Mouse (Mus musculus): ENCODE data around the gene Tepsin. TPM values are rescaled to one million over a fixed set of nuclear protein-coding genes. Genes with fewer than 3 reads are reported as not detected.

The Tepsin gene
- polyA plus RNA-seq, 1 experiment from 2014 or later, result 17.7 TPM

DNA sequence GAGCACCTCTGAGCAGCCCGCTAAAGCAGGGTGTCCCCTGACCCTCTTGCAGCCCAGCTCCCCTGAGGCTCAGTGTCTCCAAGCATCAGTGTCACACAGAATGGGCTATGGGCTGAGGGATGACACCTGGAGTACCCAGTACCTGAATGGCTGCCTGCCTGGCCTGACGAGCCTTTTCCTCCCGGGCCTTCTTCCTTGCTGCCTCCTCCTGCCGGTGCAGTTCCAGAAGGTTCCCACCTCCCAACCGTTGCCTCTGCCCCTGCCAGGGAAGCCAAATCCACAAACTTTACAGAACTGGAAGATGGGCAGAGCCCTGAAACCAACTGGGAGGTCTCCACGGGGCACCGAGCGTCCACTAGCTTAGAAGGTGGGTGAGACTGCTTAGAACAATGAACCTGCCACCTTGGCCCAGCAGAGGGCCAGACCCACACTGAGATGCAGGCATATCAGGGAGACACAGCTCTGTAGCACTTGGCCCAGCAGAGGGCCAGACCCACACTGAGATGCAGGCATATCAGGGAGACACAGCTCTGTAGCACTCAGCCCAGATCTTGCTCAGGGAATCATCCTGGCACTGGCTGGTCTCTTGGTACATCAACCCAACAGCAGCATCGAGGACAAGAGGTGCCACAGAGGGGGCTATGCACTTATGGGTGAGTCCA is 25.4 kb downstream of the Tepsin start:
- Histone ChIP-seq H3K9me3 (no peaks in the 10 kb centered on the region), H3K27ac (no peak overlapping the region), H3K4me3 (replicated peaks) (no peak overlapping the region), H3K9ac (no peak overlapping the region), H3K36me3 (peaks cover 42% of the 10 kb centered on the region), H3K4me2 (no peak overlapping the region), H3K4me1 (peaks cover 8% of the 10 kb centered on the region; the same call in 1 of the 2 replicates), H3K27me3 (replicated peaks) (no peaks in the 10 kb centered on the region)
- WGBS, result 90% methylated on average over 9 of the region's 9 CpGs
- ATAC-seq (ENCODE audit: insufficient read depth, low FRiP score, low read depth), result no peak

- no peak for ATAC-seq (ENCODE audit: insufficient read depth, low FRiP score, low read depth)
- no peak overlapping the region for H3K4me3 ChIP-seq (replicated peaks)
- H3K4me1 ChIP-seq, result peaks cover 8% of the 10 kb centered on the region; the same call in 1 of the 2 replicates
- H3K27ac ChIP-seq, result no peak overlapping the region
- H3K36me3 ChIP-seq, result peaks cover 43% of the 10 kb centered on the region
- no peak overlapping the region for H3K4me2 ChIP-seq
- H3K9me3 ChIP-seq, result no peaks in the 10 kb centered on the region
- H3K27me3 ChIP-seq (replicated peaks), result no peaks in the 10 kb centered on the region
- 87% methylated on average over 7 of the region's 7 CpGs for WGBS
- H3K9ac ChIP-seq, result no peak overlapping the region
These were observed 26.7 kb downstream of the Tepsin start for GRCm38 (mm10) chr11:120071731-120072320.

DNA sequence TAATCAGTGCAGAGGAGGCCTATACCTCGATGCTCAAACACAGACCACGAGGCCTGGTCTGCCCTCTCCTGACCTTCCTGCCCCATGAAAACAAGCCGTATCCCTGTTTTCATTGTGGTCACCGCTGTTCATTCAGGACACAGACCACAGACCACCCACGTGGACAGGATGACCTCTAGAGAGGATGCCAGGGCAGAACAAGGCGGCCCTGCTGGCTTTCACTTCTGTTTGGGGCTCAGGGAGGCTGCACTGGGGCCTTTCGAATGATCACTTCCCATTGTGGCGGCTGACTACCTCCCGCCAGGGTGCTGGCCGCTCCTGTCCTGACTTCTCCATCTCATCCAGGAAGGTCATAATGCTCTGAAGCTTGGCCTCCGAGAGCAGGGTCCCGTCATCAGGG is 27.5 kb downstream of the Tepsin start:
- Histone ChIP-seq H3K4me2 (no peak overlapping the region), H3K27ac (no peak overlapping the region), H3K27me3 (replicated peaks) (no peaks in the 10 kb centered on the region), H3K9me3 (no peaks in the 10 kb centered on the region), H3K4me1 (peaks cover 8% of the 10 kb centered on the region; the same call in 1 of the 2 replicates), H3K36me3 (peaks cover 41% of the 10 kb centered on the region), H3K4me3 (replicated peaks) (no peak overlapping the region), H3K9ac (0 out of 2 replicates have a peak overlapping the region, but pooled peaks have one; percentile 0)
- 60% methylated on average over 12 of the region's 12 CpGs for WGBS
- no peak for ATAC-seq (ENCODE audit: insufficient read depth, low FRiP score, low read depth)

- 89% methylated on average over 27 of the region's 27 CpGs for WGBS
- no peaks in the 10 kb centered on the region for H3K27me3 ChIP-seq (replicated peaks)
- ATAC-seq (ENCODE audit: insufficient read depth, low FRiP score, low read depth), result no peak
- no peak overlapping the region for H3K4me2 ChIP-seq
- H3K9me3 ChIP-seq, result no peaks in the 10 kb centered on the region
- peaks cover 6% of the 10 kb centered on the region; the same call in 1 of the 2 replicates for H3K4me1 ChIP-seq
- H3K27ac ChIP-seq, result no peak overlapping the region
- H3K36me3 ChIP-seq, result peaks cover 35% of the 10 kb centered on the region
- no peak overlapping the region for H3K4me3 ChIP-seq (replicated peaks)
- 0 out of 2 replicates have a peak overlapping the region, but pooled peaks have one; percentile 0 for H3K9ac ChIP-seq
These were observed 28.1 kb downstream of the Tepsin start for GRCm38 (mm10) chr11:120070286-120070930.

DNA sequence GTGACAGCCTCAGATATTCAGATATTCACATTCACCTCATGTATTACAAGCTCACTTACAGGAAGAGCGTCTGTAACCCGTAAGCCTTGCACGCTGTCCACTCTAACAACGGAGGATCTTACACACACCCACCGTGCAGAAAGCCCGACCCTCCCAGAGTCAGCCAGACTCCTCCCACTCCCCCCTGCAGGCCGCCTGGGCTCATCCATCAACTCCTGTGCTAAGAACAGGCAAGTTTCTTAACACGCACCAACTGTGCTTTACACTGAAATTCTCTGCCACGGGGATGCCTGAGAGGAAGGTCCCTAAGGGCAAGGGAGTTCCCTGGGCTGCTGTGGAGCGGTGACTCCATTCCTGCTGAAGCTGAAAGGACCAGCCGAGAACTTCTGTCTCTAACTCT is 29.3 kb downstream of the Tepsin start:
- H3K27me3 ChIP-seq (replicated peaks), result no peaks in the 10 kb centered on the region
- no peak overlapping the region for H3K4me3 ChIP-seq (replicated peaks)
- ATAC-seq (ENCODE audit: insufficient read depth, low FRiP score, low read depth), result no peak
- H3K27ac ChIP-seq, result no peak overlapping the region
- H3K4me1 ChIP-seq, result 0 out of 2 replicates have a peak, but pooled peaks cover 5% of the 10 kb centered on the region
- 24% methylated on average over 11 of the region's 11 CpGs for WGBS
- no peaks in the 10 kb centered on the region for H3K9me3 ChIP-seq
- H3K36me3 ChIP-seq, result peaks cover 35% of the 10 kb centered on the region
- H3K4me2 ChIP-seq, result no peak overlapping the region
- no peak overlapping the region for H3K9ac ChIP-seq

DNA sequence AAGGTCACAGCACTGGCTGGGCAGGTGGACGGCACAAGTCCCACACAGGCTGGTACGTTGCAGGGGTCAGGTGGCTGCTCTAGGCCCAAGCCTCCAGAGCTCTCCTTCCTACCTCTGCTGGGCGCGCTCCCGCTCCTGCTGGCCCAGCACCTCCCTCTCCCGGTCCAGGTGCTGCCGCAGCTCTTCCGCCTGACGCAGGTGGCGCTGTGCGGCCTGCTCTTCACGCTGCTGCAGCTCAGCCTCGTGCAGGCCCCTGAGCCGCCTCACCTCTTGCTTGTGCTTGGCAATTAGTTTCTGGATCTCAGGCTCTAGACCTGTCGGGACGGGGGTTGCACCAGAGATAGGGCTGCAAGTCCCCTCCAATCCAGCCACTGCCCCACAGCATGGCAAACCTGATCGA is 30.7 kb downstream of the Tepsin start:
- 0 out of 2 replicates have a peak, but pooled peaks cover 5% of the 10 kb centered on the region for H3K4me1 ChIP-seq
- WGBS, result 64% methylated on average over 17 of the region's 17 CpGs
- no peak overlapping the region for H3K4me2 ChIP-seq
- ATAC-seq (ENCODE audit: insufficient read depth, low FRiP score, low read depth), result no peak; the same call in 1 of the 2 replicates
- no peak overlapping the region for H3K9ac ChIP-seq
- no peaks in the 10 kb centered on the region for H3K9me3 ChIP-seq
- H3K27me3 ChIP-seq (replicated peaks), result no peaks in the 10 kb centered on the region
- H3K36me3 ChIP-seq, result peaks cover 35% of the 10 kb centered on the region
- H3K27ac ChIP-seq, result no peak overlapping the region
- no peak overlapping the region for H3K4me3 ChIP-seq (replicated peaks)

GRCm38 (mm10) chr11:120065291-120065690 is 33.2 kb downstream of the Tepsin start:
- H3K27ac ChIP-seq, result no peak overlapping the region
- H3K4me1 ChIP-seq, result 0 out of 2 replicates have a peak, but pooled peaks cover 5% of the 10 kb centered on the region
- no peaks in the 10 kb centered on the region for H3K9me3 ChIP-seq
- no peak overlapping the region for H3K4me3 ChIP-seq (replicated peaks)
- ATAC-seq (ENCODE audit: insufficient read depth, low FRiP score, low read depth), result peak; percentile 51; the same call in 1 of the 2 replicates
- peaks cover 10% of the 10 kb centered on the region for H3K36me3 ChIP-seq
- H3K4me2 ChIP-seq, result no peak overlapping the region
- no peaks in the 10 kb centered on the region for H3K27me3 ChIP-seq (replicated peaks)
- no peak overlapping the region for H3K9ac ChIP-seq
- WGBS, result 32% methylated on average over 10 of the region's 10 CpGs

GRCm38 (mm10) chr11:120064668-120065040 is 33.9 kb downstream of the Tepsin start:
- WGBS, result 89% methylated on average over 11 of the region's 11 CpGs
- no peak overlapping the region for H3K4me2 ChIP-seq
- no peak overlapping the region for H3K9ac ChIP-seq
- no peaks in the 10 kb centered on the region for H3K27me3 ChIP-seq (replicated peaks)
- ATAC-seq (ENCODE audit: insufficient read depth, low FRiP score, low read depth), result no peak
- H3K4me3 ChIP-seq (replicated peaks), result no peak overlapping the region
- 0 out of 2 replicates have a peak, but pooled peaks cover 5% of the 10 kb centered on the region for H3K4me1 ChIP-seq
- peaks cover 7% of the 10 kb centered on the region; the same call in 1 of the 2 replicates for H3K36me3 ChIP-seq
- no peak overlapping the region for H3K27ac ChIP-seq
- no peaks in the 10 kb centered on the region for H3K9me3 ChIP-seq

- Histone ChIP-seq H3K27me3 (replicated peaks) (no peaks in the 10 kb centered on the region), H3K9ac (no peak overlapping the region), H3K4me2 (no peak overlapping the region), H3K9me3 (no peaks in the 10 kb centered on the region), H3K4me3 (replicated peaks) (no peak overlapping the region), H3K4me1 (no peaks in the 10 kb centered on the region), H3K36me3 (peaks cover 7% of the 10 kb centered on the region; the same call in 1 of the 2 replicates), H3K27ac (no peak overlapping the region)
- no peak for ATAC-seq (ENCODE audit: insufficient read depth, low FRiP score, low read depth)
- 81% methylated on average over 13 of the region's 13 CpGs for WGBS
These were observed 34.4 kb downstream of the Tepsin start for GRCm38 (mm10) chr11:120064006-120064667.

GRCm38 (mm10) chr11:120063326-120063725 is 35.2 kb downstream of the Tepsin start:
- H3K4me1 ChIP-seq, result no peaks in the 10 kb centered on the region
- 83% methylated on average over 5 of the region's 5 CpGs for WGBS
- no peak overlapping the region for H3K27ac ChIP-seq
- H3K27me3 ChIP-seq (replicated peaks), result no peaks in the 10 kb centered on the region
- no peak overlapping the region for H3K4me2 ChIP-seq
- H3K4me3 ChIP-seq (replicated peaks), result no peak overlapping the region
- ATAC-seq (ENCODE audit: insufficient read depth, low FRiP score, low read depth), result no peak
- no peaks in the 10 kb centered on the region for H3K9me3 ChIP-seq
- peaks cover 7% of the 10 kb centered on the region; the same call in 1 of the 2 replicates for H3K36me3 ChIP-seq
- no peak overlapping the region for H3K9ac ChIP-seq

- H3K4me1 ChIP-seq, result no peaks in the 10 kb centered on the region
- H3K27ac ChIP-seq, result no peak overlapping the region
- H3K4me3 ChIP-seq (replicated peaks), result no peak overlapping the region
- no peak overlapping the region for H3K9ac ChIP-seq
- no peaks in the 10 kb centered on the region for H3K36me3 ChIP-seq
- no peak for ATAC-seq (ENCODE audit: insufficient read depth, low FRiP score, low read depth)
- no peak overlapping the region for H3K4me2 ChIP-seq
- 66% methylated on average over 8 of the region's 8 CpGs for WGBS
- no peaks in the 10 kb centered on the region for H3K9me3 ChIP-seq
- H3K27me3 ChIP-seq (replicated peaks), result no peaks in the 10 kb centered on the region
These were observed 37.9 kb downstream of the Tepsin start for GRCm38 (mm10) chr11:120060634-120061033.

Data from stomach, embryonic 15.5 days (tissue).